Comparison of ENCODE assay signal across 23 mouse cellular contexts in the genomic region with DNA sequence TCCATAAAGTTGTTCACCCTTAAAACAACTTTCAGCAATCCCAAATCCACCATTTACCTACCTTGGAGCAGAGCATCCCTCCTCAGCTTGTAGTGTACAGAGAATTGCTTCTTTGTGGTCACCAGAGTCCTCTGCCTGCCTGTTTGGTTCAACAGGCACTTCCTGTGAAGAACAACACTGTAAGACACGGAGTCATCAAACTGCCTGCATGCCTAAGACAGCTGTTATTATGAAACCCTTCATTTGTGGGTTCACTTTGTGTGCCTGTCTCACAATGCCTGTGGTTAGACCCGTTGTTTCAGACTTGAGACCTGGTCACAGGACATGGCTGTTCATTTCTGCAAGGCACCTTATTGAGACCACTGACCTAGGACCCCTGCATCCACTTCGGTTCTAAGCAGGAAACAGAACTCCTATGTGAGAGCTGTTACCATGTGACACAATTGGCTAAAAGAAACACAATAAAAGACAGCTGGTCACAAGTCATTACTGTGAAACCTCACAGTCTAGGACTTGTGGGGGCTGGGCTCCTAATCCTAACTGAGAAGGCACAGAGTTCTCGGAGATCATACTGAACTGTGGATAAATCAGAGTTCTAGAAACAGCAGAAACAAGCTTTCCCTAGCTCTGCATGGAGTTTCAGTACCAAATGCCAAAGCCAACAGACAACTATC.
DNase-seq lines count a peak whose midpoint lies in the region; ATAC-seq lines count a peak whose summit lies in the region.
"Had no signal": no experiment of that assay in that cellular context is flagged by ENCODE, and none has a peak within 500 bp of the region (broad histone marks: within the 10 kb centered on the region; RNA-seq: fewer than 3 reads in every experiment).

No protein-coding gene starts in this region.

- H3K9ac ChIP-seq in limb, embryonic 11.5 days (ENCODE audit: low read length): no peak overlapping the region
- H3K9ac ChIP-seq: hindbrain, embryonic 15.5 days; liver, postnatal 0 days; neural tube, embryonic 15.5 days had no signal

- no peak overlapping the region for H3K4me2 ChIP-seq in limb, embryonic 11.5 days (ENCODE audit: low read depth, severe bottlenecking)
- H3K4me2 ChIP-seq: hindbrain, embryonic 15.5 days; liver, embryonic 11.5 days; midbrain, embryonic 11.5 days; neural tube, embryonic 15.5 days had no signal

- H3K9me3 ChIP-seq in limb, embryonic 11.5 days (ENCODE audit: control insufficient read depth, low read length): no peaks in the 10 kb centered on the region
- H3K9me3 ChIP-seq: heart, embryonic 10.5 days; hindbrain, embryonic 15.5 days; neural tube, embryonic 15.5 days had no signal

- peak; percentile 1 for DNase-seq in kidney, adult 9 months
- no peak for DNase-seq in kidney, adult 11 months
- peak; percentile 9 for DNase-seq in retina, postnatal 1 day
- DNase-seq in retina, embryonic 14.5 days (ENCODE audit: low spot score): no peak
- peak; percentile 20 for DNase-seq in limb, embryonic 11.5 days (ENCODE audit: low spot score)
- DNase-seq in urinary bladder, postnatal 4 days (ENCODE audit: low spot score in 2 of 2): no peak
- no peak for DNase-seq in urinary bladder, postnatal 36 days (ENCODE audit: low spot score in 2 of 2)
- DNase-seq: adrenal gland, postnatal 36 days; cerebellum, adult 11 months; cerebellum, adult 9-11 months; embryo, embryonic 11 days; gastrocnemius, postnatal 36 days; heart, postnatal 4 days; liver, postnatal 0 days; right cerebral cortex, postnatal 25 days; spleen, adult 18-20 months had no signal

- WGBS in limb, embryonic 11.5 days: 50% methylated on average over 4 of the region's 4 CpGs

- H3K27me3 ChIP-seq in limb, embryonic 11.5 days (ENCODE audit: control insufficient read depth, insufficient read depth, low read length): peaks cover 17% of the 10 kb centered on the region

- H3K36me3 ChIP-seq in limb, embryonic 11.5 days (ENCODE audit: control insufficient read depth, insufficient read depth, low read length): no peaks in the 10 kb centered on the region
- H3K36me3 ChIP-seq: hindbrain, embryonic 15.5 days; neural tube, embryonic 15.5 days had no signal

- peak; percentile 67; the same call in 1 of the 2 replicates for ATAC-seq in limb, embryonic 11.5 days (ENCODE audit: insufficient number of reproducible peaks, low FRiP score, low TSS enrichment, low read depth)
- ATAC-seq: liver, postnatal 0 days; lung, postnatal 0 days had no signal

- peak overlapping the region; percentile 47; the same call in 1 of the 2 replicates for H3K27ac ChIP-seq in limb, embryonic 11.5 days (replicated peaks; ENCODE audit: low read depth, low read length)
- H3K27ac ChIP-seq: heart, embryonic 10.5 days; hindbrain, embryonic 15.5 days; macrophage had no signal

- H3K4me1 ChIP-seq in limb, embryonic 11.5 days (ENCODE audit: control insufficient read depth, insufficient read depth, low read length): 0 out of 2 replicates have a peak, but pooled peaks cover 4% of the 10 kb centered on the region
- H3K4me1 ChIP-seq: heart, embryonic 10.5 days; neural tube, embryonic 15.5 days had no signal

- no peak overlapping the region for H3K4me3 ChIP-seq in limb, embryonic 11.5 days (ENCODE audit: low read depth, low read length)
- H3K4me3 ChIP-seq: heart, embryonic 10.5 days; hindbrain, embryonic 15.5 days; neural tube, embryonic 15.5 days had no signal

Comparison
In these comparisons a context has a peak if more than half of its experiments do, and no peak if none do; other contexts are left out.
1. DNase-seq: peak in kidney, adult 9 months (single experiment), retina, postnatal 1 day (single experiment) and limb, embryonic 11.5 days (single experiment); none in kidney, adult 11 months (single experiment), retina, embryonic 14.5 days (single experiment), urinary bladder, postnatal 4 days (0 of 2) and urinary bladder, postnatal 36 days (0 of 2).